Mouse (Mus musculus) midbrain, embryonic 15.5 days (tissue): Measurements from ENCODE around the gene Prkn. TPM values are rescaled to one million over a fixed set of nuclear protein-coding genes. Genes with fewer than 3 reads are reported as not detected.

Experiments used
- ATAC-seq: fragments of 200-750 bp; cut with Nextera tagmentation; replicated peaks from 2 replicates; pipeline ENCODE4 v1.8.0; 2017; ENCODE audit warnings: moderate TSS enrichment
- H3K27ac ChIP-seq: fragments of 300-500 bp; sonication (generic); 2 replicates; pipeline ENCODE4 v1.5.1; 2015; ENCODE audit warnings: mild to moderate bottlenecking, inconsistent platforms
- H3K27me3 ChIP-seq: fragments of 300-500 bp; sonication (generic); replicated peaks from 2 replicates; pipeline ENCODE4 v1.6.1; 2015; ENCODE audit warnings: inconsistent platforms
- H3K36me3 ChIP-seq: fragments of 300-500 bp; sonication (generic); replicated peaks from 2 replicates; pipeline ENCODE4 v1.6.1; 2015; ENCODE audit warnings: inconsistent platforms
- H3K4me1 ChIP-seq: fragments of 300-500 bp; sonication (generic); 2 replicates; pipeline ENCODE4 v1.6.1; 2015; ENCODE audit warnings: inconsistent platforms
- H3K4me2 ChIP-seq: fragments of 300-500 bp; sonication (generic); 2 replicates; pipeline ENCODE4 v1.6.1; 2015; ENCODE audit warnings: inconsistent platforms, mild to moderate bottlenecking, moderate library complexity
- H3K4me3 ChIP-seq: fragments of 300-500 bp; sonication (generic); 2 replicates; pipeline ENCODE4 v1.5.1; 2015; ENCODE audit warnings: mild to moderate bottlenecking, inconsistent platforms
- H3K9ac ChIP-seq: fragments of 300-500 bp; sonication (generic); 2 replicates; pipeline ENCODE4 v1.6.1; 2015; ENCODE audit warnings: mild to moderate bottlenecking, inconsistent platforms
- H3K9me3 ChIP-seq: fragments of 300-500 bp; sonication (generic); 2 replicates; pipeline ENCODE4 v1.6.1; 2016; ENCODE audit warnings: inconsistent platforms
- WGBS: fragments of 180-500 bp; shearing (Covaris S2); methylation state at CpG from one replicate; pipeline ENCODE4 v1.1.7; 2015; ENCODE audit warnings: mixed read lengths; 5-methylcytosine and 5-hydroxymethylcytosine counted together
- polyA plus RNA-seq: library from polyadenylated mRNA; unstranded; fragments of >200 nt; fragmentation: Nextera tagmentation; extraction: Ambion mirVana; gene quantifications from 2 replicates; pipeline ENCODE4 v1.2.1, GENCODE M21; 2015

The Prkn gene
- polyA plus RNA-seq, 1 experiment from 2014 or later, result 4.8 TPM

DNA sequence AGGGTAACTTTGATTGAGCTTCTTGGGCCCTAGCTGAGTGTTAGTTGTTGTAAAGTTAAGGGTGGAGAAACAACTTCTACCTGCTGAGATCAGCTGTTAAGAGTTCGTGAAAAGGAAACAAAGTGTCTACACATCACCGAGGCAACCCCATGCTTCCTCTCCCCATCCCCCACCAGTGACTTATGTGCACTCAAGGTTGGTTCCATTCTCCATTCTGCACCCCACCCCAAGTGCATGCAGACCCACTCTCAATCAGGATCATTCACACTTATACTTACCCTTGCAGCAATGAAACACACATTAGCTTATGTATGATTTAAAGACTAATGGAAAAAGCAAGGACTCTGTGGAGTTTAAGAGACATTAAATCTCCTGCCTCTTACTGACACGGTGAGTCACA lies 691.9 kb downstream of the Prkn start:
- H3K4me3 ChIP-seq, result no peak overlapping the region
- H3K36me3 ChIP-seq, result no peaks in the 10 kb centered on the region
- H3K27me3 ChIP-seq, result no peaks in the 10 kb centered on the region
- no peak for ATAC-seq
- no peak overlapping the region for H3K27ac ChIP-seq
- no peak overlapping the region for H3K9ac ChIP-seq
- H3K9me3 ChIP-seq, result no peaks in the 10 kb centered on the region
- 30% methylated on average over 3 of the region's 3 CpGs for WGBS
- H3K4me1 ChIP-seq, result peaks cover 6% of the 10 kb centered on the region
- H3K4me2 ChIP-seq, result no peak overlapping the region

- H3K27me3 ChIP-seq, result no peaks in the 10 kb centered on the region
- H3K4me1 ChIP-seq, result peaks cover 6% of the 10 kb centered on the region
- no peak overlapping the region for H3K9ac ChIP-seq
- H3K4me2 ChIP-seq, result no peak overlapping the region
- H3K36me3 ChIP-seq, result no peaks in the 10 kb centered on the region
- no peaks in the 10 kb centered on the region for H3K9me3 ChIP-seq
- WGBS, result 24% methylated on average over 2 of the region's 2 CpGs
- ATAC-seq, result no peak
- H3K4me3 ChIP-seq, result no peak overlapping the region
- H3K27ac ChIP-seq, result no peak overlapping the region
These were observed 692.6 kb downstream of the Prkn start for GRCm38 (mm10) chr17:11532748-11533147.

DNA sequence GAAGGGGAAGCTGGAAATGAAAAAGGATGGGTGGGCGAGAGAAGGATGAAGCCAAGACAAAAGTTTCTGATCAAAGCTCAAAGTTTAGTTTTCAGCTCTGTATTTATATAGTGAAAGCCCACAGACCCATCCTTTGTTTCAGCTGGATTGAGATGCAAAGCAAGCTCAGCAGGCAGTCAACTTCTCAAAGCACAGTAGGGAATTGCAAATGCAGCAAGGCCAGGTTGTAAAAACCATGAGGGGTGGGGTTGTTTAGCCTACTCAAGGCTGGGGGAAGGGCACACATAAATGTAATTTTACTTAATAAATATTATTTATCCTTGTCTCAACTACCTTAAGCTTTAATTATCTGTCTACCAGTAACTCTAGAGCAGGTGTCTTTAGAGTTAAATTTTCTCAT lies 693.7 kb downstream of the Prkn start:
- H3K36me3 ChIP-seq, result no peaks in the 10 kb centered on the region
- H3K4me2 ChIP-seq, result no peak overlapping the region
- H3K9me3 ChIP-seq, result no peaks in the 10 kb centered on the region
- 32% methylated on average over 1 of the region's 1 CpGs for WGBS
- H3K4me3 ChIP-seq, result no peak overlapping the region
- H3K27ac ChIP-seq, result no peak overlapping the region
- H3K27me3 ChIP-seq, result no peaks in the 10 kb centered on the region
- no peak overlapping the region for H3K9ac ChIP-seq
- peaks cover 6% of the 10 kb centered on the region for H3K4me1 ChIP-seq
- no peak for ATAC-seq

DNA sequence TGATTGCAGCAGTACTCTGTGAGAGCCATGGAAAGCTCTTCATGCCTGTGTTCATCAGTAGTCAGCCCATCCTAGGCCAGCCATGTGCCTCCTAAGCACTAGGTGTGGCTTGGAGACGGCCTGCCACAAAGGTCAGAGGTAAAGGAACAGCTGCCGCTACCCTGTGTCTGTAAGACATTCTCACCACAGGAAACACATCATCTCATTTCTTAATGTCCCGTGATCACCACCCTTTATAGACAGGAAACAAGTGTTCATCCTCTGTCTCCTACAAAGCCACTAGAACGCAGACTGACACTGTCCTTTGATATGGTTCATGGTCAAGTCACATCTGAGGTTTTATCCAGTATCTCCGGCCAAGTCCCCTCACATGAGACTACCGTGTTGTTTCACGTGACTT lies 698.6 kb downstream of the Prkn start:
- Histone ChIP-seq H3K4me3 (no peak overlapping the region), H3K4me1 (peaks cover 9% of the 10 kb centered on the region), H3K9ac (no peak overlapping the region), H3K9me3 (no peaks in the 10 kb centered on the region), H3K4me2 (no peak overlapping the region), H3K36me3 (no peaks in the 10 kb centered on the region), H3K27me3 (no peaks in the 10 kb centered on the region), H3K27ac (no peak overlapping the region)
- WGBS, result 89% methylated on average over 7 of the region's 7 CpGs
- no peak for ATAC-seq

GRCm38 (mm10) chr17:11541928-11542623 lies 701.9 kb downstream of the Prkn start:
- no peaks in the 10 kb centered on the region for H3K36me3 ChIP-seq
- no peak overlapping the region for H3K4me2 ChIP-seq
- no peaks in the 10 kb centered on the region for H3K9me3 ChIP-seq
- H3K9ac ChIP-seq, result no peak overlapping the region
- peak overlapping the region; percentile 36 for H3K27ac ChIP-seq
- no peaks in the 10 kb centered on the region for H3K27me3 ChIP-seq
- 54% methylated on average over 4 of the region's 4 CpGs for WGBS
- H3K4me3 ChIP-seq, result no peak overlapping the region
- peaks cover 9% of the 10 kb centered on the region for H3K4me1 ChIP-seq
- 0 out of 2 replicates have a peak, but pooled peaks have one; percentile 33 for ATAC-seq

GRCm38 (mm10) chr17:11550562-11550961 lies 710.4 kb downstream of the Prkn start:
- H3K9me3 ChIP-seq, result no peaks in the 10 kb centered on the region
- no peak for ATAC-seq
- H3K4me2 ChIP-seq, result no peak overlapping the region
- 88% methylated on average over 5 of the region's 5 CpGs for WGBS
- H3K4me3 ChIP-seq, result no peak overlapping the region
- H3K4me1 ChIP-seq, result no peaks in the 10 kb centered on the region
- H3K9ac ChIP-seq, result no peak overlapping the region
- H3K36me3 ChIP-seq, result no peaks in the 10 kb centered on the region
- H3K27ac ChIP-seq, result no peak overlapping the region
- no peaks in the 10 kb centered on the region for H3K27me3 ChIP-seq

DNA sequence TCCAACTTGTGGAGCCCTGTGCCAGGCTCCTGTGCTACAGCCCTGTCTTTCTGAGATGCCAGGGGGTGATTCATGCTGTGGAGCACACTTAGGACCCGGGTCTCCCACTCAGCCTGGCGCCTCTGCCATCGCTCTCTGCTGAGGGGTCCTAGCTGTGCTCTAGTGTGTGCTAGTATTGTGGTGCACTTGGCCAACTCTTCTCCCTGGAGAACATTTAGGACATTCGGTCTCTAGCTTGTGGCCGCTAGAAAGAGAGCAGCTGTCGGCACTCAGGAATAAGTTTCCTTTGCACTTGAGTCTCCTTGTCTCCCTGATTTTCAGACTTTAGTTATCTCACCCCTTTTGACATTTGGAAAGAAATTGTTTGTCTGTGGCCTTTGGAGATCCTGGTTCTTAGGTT lies 725.5 kb downstream of the Prkn start:
- Histone ChIP-seq H3K4me1 (no peaks in the 10 kb centered on the region), H3K36me3 (no peaks in the 10 kb centered on the region), H3K9me3 (no peaks in the 10 kb centered on the region), H3K27me3 (no peaks in the 10 kb centered on the region), H3K9ac (no peak overlapping the region), H3K27ac (no peak overlapping the region), H3K4me2 (no peak overlapping the region), H3K4me3 (no peak overlapping the region)
- WGBS, result 92% methylated on average over 6 of the region's 6 CpGs
- ATAC-seq, result no peak

GRCm38 (mm10) chr17:11570392-11570791 lies 730.2 kb downstream of the Prkn start:
- H3K27me3 ChIP-seq, result no peaks in the 10 kb centered on the region
- no peak for ATAC-seq

DNA sequence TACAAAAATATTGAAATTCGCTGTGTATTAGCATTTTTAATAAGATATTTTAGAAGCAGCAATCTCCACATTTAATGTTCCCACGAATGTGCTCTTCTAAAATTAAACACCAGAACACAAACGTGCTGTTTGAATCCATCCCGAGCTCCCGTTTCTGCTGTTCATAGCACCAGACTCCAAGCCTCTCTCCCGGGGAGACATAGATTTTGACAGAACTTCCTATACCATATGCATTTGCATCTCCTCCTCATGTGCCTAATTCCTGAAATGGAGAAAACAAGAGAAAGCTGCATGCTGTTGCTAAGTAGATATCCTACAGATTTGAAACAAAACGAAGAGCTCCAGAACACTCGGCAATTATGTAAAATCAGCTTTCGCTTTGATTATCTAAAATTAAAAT lies 733.5 kb downstream of the Prkn start:
- no peak overlapping the region for H3K4me2 ChIP-seq
- ATAC-seq, result no peak
- H3K4me1 ChIP-seq, result no peaks in the 10 kb centered on the region
- no peaks in the 10 kb centered on the region for H3K27me3 ChIP-seq
- H3K9me3 ChIP-seq, result no peaks in the 10 kb centered on the region
- no peak overlapping the region for H3K9ac ChIP-seq
- 90% methylated on average over 9 of the region's 9 CpGs for WGBS
- H3K27ac ChIP-seq, result no peak overlapping the region
- H3K36me3 ChIP-seq, result no peaks in the 10 kb centered on the region
- H3K4me3 ChIP-seq, result no peak overlapping the region

More at GRCm38 (mm10) chr17:11570392-11570791, 730.2 kb downstream of the Prkn start:
- Histone ChIP-seq H3K36me3 (no peaks in the 10 kb centered on the region), H3K9me3 (no peaks in the 10 kb centered on the region), H3K4me1 (no peaks in the 10 kb centered on the region), H3K4me3 (no peak overlapping the region), H3K27ac (no peak overlapping the region), H3K4me2 (no peak overlapping the region), H3K9ac (no peak overlapping the region)
- WGBS, result 59% methylated on average over 8 of the region's 8 CpGs

DNA sequence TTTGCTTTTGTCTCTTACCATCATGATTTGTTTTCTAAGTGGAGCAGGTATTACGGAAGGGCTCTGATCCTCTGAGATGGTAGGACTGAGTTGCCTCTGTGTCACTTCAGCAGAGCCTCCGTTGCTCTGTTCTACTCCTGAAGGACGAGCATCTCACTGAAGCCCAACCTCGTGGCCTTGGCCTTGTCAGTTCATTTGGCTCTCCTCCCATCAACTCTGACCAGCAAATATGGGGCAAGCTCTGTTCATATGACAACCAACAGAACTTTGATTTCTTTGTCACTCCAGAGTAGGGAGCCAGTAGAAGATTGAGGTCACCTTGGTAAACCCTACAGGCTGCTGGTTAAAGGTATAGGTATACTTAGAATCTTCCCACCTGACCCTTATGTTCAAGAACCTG lies 745.3 kb downstream of the Prkn start:
- Histone ChIP-seq H3K4me1 (no peaks in the 10 kb centered on the region), H3K4me3 (no peak overlapping the region), H3K9me3 (no peaks in the 10 kb centered on the region), H3K27me3 (no peaks in the 10 kb centered on the region), H3K4me2 (no peak overlapping the region), H3K27ac (no peak overlapping the region), H3K9ac (no peak overlapping the region), H3K36me3 (no peaks in the 10 kb centered on the region)
- 93% methylated on average over 4 of the region's 4 CpGs for WGBS
- ATAC-seq, result no peak

DNA sequence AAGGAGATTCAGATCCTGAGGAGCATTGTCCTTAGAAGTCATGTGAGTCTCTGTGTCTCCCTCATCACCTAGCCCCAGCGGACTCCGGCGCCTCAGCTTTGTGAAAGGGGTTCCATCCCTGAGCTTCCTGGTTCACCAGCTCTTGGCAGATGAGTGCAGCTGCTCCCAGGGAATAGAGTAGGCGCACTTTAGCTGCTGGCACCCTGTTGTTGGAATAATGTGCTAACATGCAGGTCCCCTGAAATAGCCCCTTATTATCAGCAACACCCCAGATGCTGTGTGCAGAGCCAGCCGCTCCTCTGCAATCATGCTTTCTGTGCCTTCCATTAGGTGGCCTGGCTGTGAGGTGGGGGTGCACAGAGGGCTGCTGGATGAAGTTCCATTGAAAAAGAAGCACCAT lies 767.7 kb downstream of the Prkn start:
- WGBS, result 88% methylated on average over 5 of the region's 5 CpGs
- no peaks in the 10 kb centered on the region for H3K27me3 ChIP-seq
- H3K9ac ChIP-seq, result no peak overlapping the region
- no peak overlapping the region for H3K4me2 ChIP-seq
- H3K4me1 ChIP-seq, result peaks cover 5% of the 10 kb centered on the region; the same call in 1 of the 2 replicates
- no peaks in the 10 kb centered on the region for H3K36me3 ChIP-seq
- H3K27ac ChIP-seq, result no peak overlapping the region
- ATAC-seq, result no peak
- H3K4me3 ChIP-seq, result no peak overlapping the region
- H3K9me3 ChIP-seq, result no peaks in the 10 kb centered on the region

DNA sequence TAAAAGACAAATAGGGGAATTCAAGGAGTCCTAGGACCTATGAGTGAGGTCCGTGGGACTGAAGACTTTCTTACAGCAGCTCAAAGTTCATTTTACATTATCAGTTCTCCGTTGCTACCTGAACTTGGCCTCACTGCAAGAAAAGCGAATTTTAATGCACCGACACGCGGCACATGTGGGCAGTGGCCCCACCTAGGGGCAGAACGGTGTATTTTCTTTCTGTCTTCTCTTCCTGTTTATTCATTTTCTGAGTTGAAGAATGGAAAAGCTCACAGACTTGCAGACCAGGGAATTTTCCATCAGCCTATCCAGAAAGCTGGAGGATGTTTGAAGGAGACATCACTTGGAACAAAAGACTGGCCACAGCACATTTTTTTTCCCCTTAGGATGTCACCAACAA lies 771.3 kb downstream of the Prkn start:
- H3K27me3 ChIP-seq, result no peaks in the 10 kb centered on the region
- no peaks in the 10 kb centered on the region for H3K36me3 ChIP-seq
- WGBS, result 9% methylated on average over 7 of the region's 7 CpGs
- no peak overlapping the region for H3K4me3 ChIP-seq
- no peak overlapping the region for H3K9ac ChIP-seq
- H3K27ac ChIP-seq, result no peak overlapping the region
- H3K4me2 ChIP-seq, result no peak overlapping the region
- peaks cover 5% of the 10 kb centered on the region; the same call in 1 of the 2 replicates for H3K4me1 ChIP-seq
- no peak for ATAC-seq
- H3K9me3 ChIP-seq, result no peaks in the 10 kb centered on the region

DNA sequence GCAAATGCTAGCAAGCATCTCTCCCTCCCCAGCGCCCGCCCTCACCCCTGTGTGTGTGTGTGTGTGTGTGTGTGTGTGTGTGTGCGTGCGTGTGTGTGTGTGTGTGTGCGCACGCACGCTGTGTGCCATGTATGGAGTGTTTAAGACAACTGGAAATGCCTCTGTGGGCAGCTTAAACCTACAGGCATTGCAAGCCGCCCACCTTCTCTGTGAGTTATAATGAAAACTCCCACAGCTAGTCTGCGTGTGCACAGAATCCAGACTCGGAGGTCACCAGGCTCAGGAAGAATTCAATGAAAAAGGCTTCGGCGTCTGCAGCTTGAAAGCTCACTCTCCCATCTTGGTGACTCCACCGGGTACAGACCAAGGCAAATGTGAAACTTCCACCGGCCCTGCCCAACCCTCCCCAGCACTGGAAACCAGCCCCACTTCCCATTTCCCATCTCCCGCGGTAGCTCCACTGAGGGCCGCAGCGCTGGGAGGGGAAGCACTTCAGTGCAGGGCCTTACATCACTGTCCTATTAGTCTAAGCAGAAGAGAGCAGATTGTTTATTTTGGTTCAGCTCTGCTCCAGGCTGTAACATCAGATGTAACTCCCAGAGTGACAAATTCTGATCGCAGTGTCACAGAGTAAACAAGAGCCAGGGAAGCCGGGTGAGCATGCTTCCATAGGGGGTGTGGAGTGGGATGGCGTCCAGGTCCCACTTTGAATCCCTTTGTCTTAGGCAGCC lies 772.8 kb downstream of the Prkn start:
- Histone ChIP-seq H3K9ac (no peak overlapping the region), H3K36me3 (no peaks in the 10 kb centered on the region), H3K27ac (no peak overlapping the region), H3K4me1 (peaks cover 5% of the 10 kb centered on the region; the same call in 1 of the 2 replicates), H3K9me3 (no peaks in the 10 kb centered on the region), H3K4me3 (no peak overlapping the region), H3K27me3 (no peaks in the 10 kb centered on the region), H3K4me2 (no peak overlapping the region)
- 61% methylated on average over 19 of the region's 21 CpGs for WGBS
- no peak for ATAC-seq
